Mouse (Mus musculus) kidney, embryonic 14.5 days (tissue): Measurements from ENCODE around the gene H2-T24. TPM values are rescaled to one million over a fixed set of nuclear protein-coding genes. Genes with fewer than 3 reads are reported as not detected.
A peak's percentile ranks its signal among the peaks of the same experiment; 100 is the strongest.

Experiments used
- microRNA counts: library from miRNA; unstranded; fragments of <30 nt; microRNA quantifications from one replicate; lab custom pipeline; 2017
- microRNA-seq: library from miRNA; unstranded; fragments of <30 nt; microRNA quantifications from one replicate; pipeline ENCODE4, GENCODE M21; 2016
- polyA plus RNA-seq: library from polyadenylated mRNA; unstranded; fragments of >200 nt; fragmentation: Nextera tagmentation; extraction: Ambion mirVana; gene quantifications from 2 replicates; pipeline ENCODE4 v1.2.1, GENCODE M21; 2014

The H2-T24 gene
- polyA plus RNA-seq, 1 experiment from 2014 or later = 4.0 TPM

MicroRNA genes within 50 kb of the gene (microRNA counts, 519-probe panel; counts per million panel counts)
- microRNA mmu-miR-877 (lab: Ali Mortazavi, UCI) = not detected

Small RNA genes lying within 50 kb of the gene (microRNA-seq; reads per million reads assigned to microRNA genes)
- gene Mir877 = 96.6 reads per million, percentile 53 among the genes with 10 or more reads in this experiment

Other genes starting within 250 kb of the H2-T24 start
- gene Ier3, start 198.9 kb downstream of the H2-T24 start, polyA plus RNA-seq = 6.8 and 7.7 TPM in 2 replicates
- 35.9 and 36.1 TPM in 2 replicates for gene Flot1, start 197.3 kb downstream of the H2-T24 start, polyA plus RNA-seq
- gene Tubb5, start 182.3 kb downstream of the H2-T24 start, polyA plus RNA-seq = 1,061 and 1,103 TPM in 2 replicates
- gene Mdc1, start 179.0 kb downstream of the H2-T24 start, polyA plus RNA-seq = 13.1 and 16.5 TPM in 2 replicates
- gene Nrm, start 159.2 kb downstream of the H2-T24 start, polyA plus RNA-seq = 53.2 and 65.2 TPM in 2 replicates
- gene Ppp1r18, start 155.0 kb downstream of the H2-T24 start, polyA plus RNA-seq = 19.1 and 21.1 TPM in 2 replicates
- gene Dhx16, start 140.7 kb downstream of the H2-T24 start, polyA plus RNA-seq = 37.8 and 50.0 TPM in 2 replicates
- 36.2 and 41.5 TPM in 2 replicates for gene 2310061I04Rik, start 123.1 kb downstream of the H2-T24 start, polyA plus RNA-seq
- 76.5 and 92.2 TPM in 2 replicates for gene Atat1, start 110.5 kb downstream of the H2-T24 start, polyA plus RNA-seq
- gene Mrps18b, start 104.2 kb downstream of the H2-T24 start, polyA plus RNA-seq = 79.0 and 101 TPM in 2 replicates
- gene Ppp1r10, start 104.1 kb downstream of the H2-T24 start, polyA plus RNA-seq = 30.6 and 44.7 TPM in 2 replicates
- gene Abcf1, start 50.8 kb downstream of the H2-T24 start, polyA plus RNA-seq = 74.6 and 97.8 TPM in 2 replicates
- gene Gnl1, start 40.7 kb downstream of the H2-T24 start, polyA plus RNA-seq = 35.0 and 44.5 TPM in 2 replicates
- gene Prr3, start 40.3 kb downstream of the H2-T24 start, polyA plus RNA-seq = 34.5 and 40.1 TPM in 2 replicates
- 3.0 and 3.7 TPM in 2 replicates for gene H2-T23, start 12.3 kb upstream of the H2-T24 start, polyA plus RNA-seq
- 11.2 and 12.0 TPM in 2 replicates for gene H2-T22, start 22.2 kb upstream of the H2-T24 start, polyA plus RNA-seq
- gene Gm6034, start 22.4 kb upstream of the H2-T24 start, polyA plus RNA-seq = not detected in 2 replicates
- gene Gm11127, start 37.8 kb upstream of the H2-T24 start, polyA plus RNA-seq = not detected in 2 replicates
- not detected in 2 replicates for gene Gm19684, start 101.1 kb upstream of the H2-T24 start, polyA plus RNA-seq
- not detected in 2 replicates for gene Gm7030, start 108.9 kb upstream of the H2-T24 start, polyA plus RNA-seq
- not detected in 2 replicates for gene Gm8909, start 148.0 kb upstream of the H2-T24 start, polyA plus RNA-seq
- not detected in 2 replicates for gene H2-T3, start 169.7 kb upstream of the H2-T24 start, polyA plus RNA-seq
- gene Rpp21, start 237.5 kb upstream of the H2-T24 start, polyA plus RNA-seq = 120 and 163 TPM in 2 replicates